Mouse (Mus musculus): ENCODE measurements at regions not wholly inside any gene's neighbourhood (a gene's known extent, or its start where the extent isn't known, plus 50 kb on each side); places are given as distances from the start of the nearest gene placed in this dataset.

- no peak for DNase-seq (ENCODE audit: low read depth, low spot score)
Observed at GRCm38 (mm10) chr3:21381072-21381471, 695.4 kb upstream of the Tbl1xr1 start.

- no peak for DNase-seq (ENCODE audit: low read depth, low spot score)
Observed at GRCm38 (mm10) chr3:21403551-21403950, 672.9 kb upstream of the Tbl1xr1 start.

GRCm38 (mm10) chr3:21404058-21404457 lies 672.4 kb upstream of the Tbl1xr1 start:
- DNase-seq (ENCODE audit: low read depth, low spot score), result no peak

GRCm38 (mm10) chr3:21407077-21407476 lies 669.4 kb upstream of the Tbl1xr1 start:
- DNase-seq (ENCODE audit: low read depth, low spot score), result no peak

- no peak for DNase-seq (ENCODE audit: low read depth, low spot score)
Observed at GRCm38 (mm10) chr3:21412010-21412409, 664.4 kb upstream of the Tbl1xr1 start.

GRCm38 (mm10) chr3:21423139-21423538 lies 653.3 kb upstream of the Tbl1xr1 start:
- DNase-seq (ENCODE audit: low read depth, low spot score), result no peak

- no peak for DNase-seq (ENCODE audit: low read depth, low spot score)
Observed at GRCm38 (mm10) chr3:21426538-21426937, 649.9 kb upstream of the Tbl1xr1 start.

- no peak for DNase-seq (ENCODE audit: low read depth, low spot score)
Observed at GRCm38 (mm10) chr3:21427408-21428031, 648.9 kb upstream of the Tbl1xr1 start.

- DNase-seq (ENCODE audit: low read depth, low spot score), result no peak
Observed at GRCm38 (mm10) chr3:21428120-21428519, 648.3 kb upstream of the Tbl1xr1 start.

GRCm38 (mm10) chr3:21464245-21464644 lies 612.2 kb upstream of the Tbl1xr1 start:
- DNase-seq (ENCODE audit: low read depth, low spot score), result no peak

- no peak for DNase-seq (ENCODE audit: low read depth, low spot score)
Observed at GRCm38 (mm10) chr3:21466113-21466645, 610.3 kb upstream of the Tbl1xr1 start.

- no peak for DNase-seq (ENCODE audit: low read depth, low spot score)
Observed at GRCm38 (mm10) chr3:21477366-21477765, 599.1 kb upstream of the Tbl1xr1 start.

- no peak for DNase-seq (ENCODE audit: low read depth, low spot score)
Observed at GRCm38 (mm10) chr3:21479021-21479795, 597.2 kb upstream of the Tbl1xr1 start.

- no peak for DNase-seq (ENCODE audit: low read depth, low spot score)
Observed at GRCm38 (mm10) chr3:21479846-21480245, 596.6 kb upstream of the Tbl1xr1 start.

- no peak for DNase-seq (ENCODE audit: low read depth, low spot score)
Observed at GRCm38 (mm10) chr3:21484052-21484451, 592.4 kb upstream of the Tbl1xr1 start.

- no peak for DNase-seq (ENCODE audit: low read depth, low spot score)
Observed at GRCm38 (mm10) chr3:21485454-21485853, 591.0 kb upstream of the Tbl1xr1 start.

- no peak for DNase-seq (ENCODE audit: low read depth, low spot score)
Observed at GRCm38 (mm10) chr3:21489547-21489946, 586.9 kb upstream of the Tbl1xr1 start.

GRCm38 (mm10) chr3:21492413-21492812 lies 584.0 kb upstream of the Tbl1xr1 start:
- DNase-seq (ENCODE audit: low read depth, low spot score), result no peak

GRCm38 (mm10) chr3:21493384-21493783 lies 583.1 kb upstream of the Tbl1xr1 start:
- no peak for DNase-seq (ENCODE audit: low read depth, low spot score)

- no peak for DNase-seq (ENCODE audit: low read depth, low spot score)
Observed at GRCm38 (mm10) chr3:21494904-21495303, 581.5 kb upstream of the Tbl1xr1 start.

- no peak for DNase-seq (ENCODE audit: low read depth, low spot score)
Observed at GRCm38 (mm10) chr3:21495651-21496050, 580.8 kb upstream of the Tbl1xr1 start.

GRCm38 (mm10) chr3:21496166-21496565 lies 580.3 kb upstream of the Tbl1xr1 start:
- no peak for DNase-seq (ENCODE audit: low read depth, low spot score)

GRCm38 (mm10) chr3:21497011-21497410 lies 579.4 kb upstream of the Tbl1xr1 start:
- no peak for DNase-seq (ENCODE audit: low read depth, low spot score)
